Mouse (Mus musculus) mature B cell (primary cell): ENCODE results near the gene Lsr.
"Not testable (repeated sequence)": the region's sequence is repeated elsewhere in the genome, so short reads cannot be mapped to it uniquely, and the experiment has no call there.

Source experiments
- in situ Hi-C: fragments of 300-500 bp; cut with MboI; formaldehyde crosslinking; loops from 2 replicates; pipeline ENCODE4 v1.14.3; 2019

The Lsr gene

DNA sequence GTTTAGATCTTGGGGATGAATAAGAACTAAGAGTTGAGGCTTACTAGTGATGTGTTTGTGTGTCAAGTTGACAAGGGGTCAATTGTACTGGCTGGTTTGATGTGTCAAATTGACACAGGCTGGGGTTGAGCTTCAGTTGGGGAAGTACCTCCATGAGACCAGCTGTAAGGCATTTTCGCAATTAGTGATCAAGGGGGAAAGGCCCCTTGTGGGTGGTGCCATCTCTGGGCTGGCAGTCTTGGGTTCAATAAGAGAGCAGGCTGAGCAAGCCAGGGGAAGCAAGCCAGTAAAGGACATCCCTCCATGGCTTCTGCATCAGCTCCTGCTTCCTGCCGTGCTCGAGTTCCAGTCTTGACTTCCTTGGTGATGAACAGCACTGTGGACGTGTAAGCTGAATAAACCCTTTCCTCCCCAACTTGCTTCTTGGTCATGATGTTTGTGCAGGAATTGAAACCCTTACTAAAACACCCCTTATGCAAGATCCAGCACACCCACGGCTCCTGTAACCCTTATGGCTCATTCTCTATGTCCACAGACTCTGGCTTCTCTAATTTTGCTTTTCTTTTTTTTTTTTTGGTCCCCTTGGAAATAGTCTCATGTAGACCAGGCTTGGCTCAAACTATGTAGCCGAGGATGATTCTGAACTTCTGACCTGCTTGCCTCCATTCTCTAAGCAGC, 37.7 kb downstream of the Lsr start:
- in situ Hi-C loops, result not testable (repeated sequence)

DNA sequence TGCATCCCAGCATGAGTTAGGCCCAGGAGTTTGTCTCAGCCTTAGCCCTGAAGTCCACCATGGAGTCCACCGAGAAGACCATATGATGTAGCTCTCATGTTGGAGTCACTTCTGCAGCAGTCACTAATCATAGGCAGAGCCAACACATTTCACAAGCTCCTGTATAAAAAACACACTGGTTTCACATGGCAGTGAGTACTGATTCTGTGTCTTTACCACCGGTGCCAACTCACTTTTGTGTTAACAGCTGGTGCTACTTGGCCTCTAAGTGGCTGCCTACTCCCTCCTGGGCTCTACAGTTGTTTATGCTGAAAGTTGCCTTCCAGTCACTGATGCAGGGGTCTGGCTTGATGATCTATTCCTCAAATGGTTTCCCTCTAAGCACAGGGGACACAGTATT, 48.7 kb downstream of the Lsr start, which contains the start of gene Hamp2:
Hamp2 (minus strand) TSS at position 101 of the 400 bp plus-strand sequence.
- in situ Hi-C loops, result not testable (repeated sequence)

DNA sequence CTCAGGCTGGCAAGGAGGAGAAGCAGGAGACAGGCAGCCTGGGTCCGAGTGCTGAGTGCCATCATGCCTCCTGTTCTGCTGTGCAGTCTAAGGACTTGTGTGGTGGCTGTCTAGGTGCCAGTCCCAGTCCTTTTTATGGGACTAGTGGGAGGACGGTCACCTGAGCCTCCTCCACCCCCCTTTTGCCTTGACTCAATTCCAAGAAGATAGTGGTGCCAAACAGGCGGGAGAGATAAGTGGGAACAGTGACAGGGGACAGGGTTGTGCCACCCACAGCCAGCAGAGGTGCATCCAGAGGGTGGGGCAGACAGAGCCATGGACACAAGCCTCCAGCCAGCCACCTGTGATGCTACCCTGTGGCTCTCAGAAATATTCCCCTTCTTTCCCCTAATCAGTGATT, 49.2 kb downstream of the Lsr start:
- in situ Hi-C loops, result no loop called here

DNA sequence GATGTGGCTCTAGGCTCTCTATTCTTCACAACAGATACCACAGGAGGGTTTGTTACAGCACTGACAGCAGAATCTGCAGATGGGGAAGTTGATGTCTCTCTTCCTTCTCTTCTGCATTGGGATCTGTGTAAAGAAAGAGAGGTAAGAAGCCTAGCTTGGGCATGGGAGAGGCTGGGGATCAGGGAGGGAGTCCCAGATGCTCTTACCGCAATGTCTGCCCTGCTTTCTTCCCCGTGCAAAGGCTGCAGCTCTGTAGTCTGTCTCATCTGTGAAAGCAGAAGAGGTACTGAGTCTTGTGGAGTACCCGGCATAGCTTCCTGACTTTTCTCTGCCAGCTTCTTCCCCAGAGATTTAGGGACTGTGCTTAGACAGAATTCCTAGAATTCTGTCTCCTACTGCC, 50.8 kb downstream of the Lsr start:
- in situ Hi-C loops, result not testable (repeated sequence)

DNA sequence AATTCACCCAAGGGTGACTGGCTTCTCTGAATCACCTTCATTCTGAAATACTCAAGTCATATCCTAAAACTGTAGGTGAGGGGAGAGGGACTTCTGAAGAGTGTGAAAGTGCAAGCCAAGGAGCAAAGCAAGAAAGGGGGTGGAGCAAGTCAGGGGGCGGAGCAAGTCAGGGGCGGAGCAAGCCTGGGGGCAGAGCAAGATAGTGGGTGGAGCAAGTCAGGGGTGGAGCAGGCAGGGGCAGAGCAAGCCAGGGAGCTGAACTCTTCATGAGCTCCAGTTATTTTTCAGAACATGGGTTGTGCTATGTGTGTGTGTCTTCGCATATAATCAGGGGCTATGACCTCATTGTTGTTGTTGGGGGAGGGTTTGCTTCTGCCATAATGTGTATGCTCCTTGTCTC, 53.0 kb downstream of the Lsr start:
- in situ Hi-C loops, result no loop called here

DNA sequence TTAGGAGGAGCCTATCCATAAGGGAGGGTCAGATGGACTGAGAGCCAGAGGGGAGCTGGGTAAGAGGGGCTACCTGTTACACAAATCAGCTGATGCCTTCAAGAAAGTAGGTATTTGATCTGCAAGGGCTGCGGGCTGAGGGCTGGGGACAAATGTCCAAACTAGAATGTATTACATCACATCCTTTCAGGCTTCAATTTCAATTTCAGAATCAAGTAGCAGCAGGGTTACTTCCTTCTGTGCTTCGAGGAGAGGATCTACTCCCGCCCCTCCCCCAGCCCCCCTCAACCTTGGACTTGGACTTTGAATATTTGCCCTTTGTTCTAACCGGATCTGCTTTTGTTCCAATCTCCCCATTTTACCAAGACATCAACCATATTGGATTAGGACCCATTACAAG, 56.0 kb downstream of the Lsr start:
- in situ Hi-C loops, result no loop called here

DNA sequence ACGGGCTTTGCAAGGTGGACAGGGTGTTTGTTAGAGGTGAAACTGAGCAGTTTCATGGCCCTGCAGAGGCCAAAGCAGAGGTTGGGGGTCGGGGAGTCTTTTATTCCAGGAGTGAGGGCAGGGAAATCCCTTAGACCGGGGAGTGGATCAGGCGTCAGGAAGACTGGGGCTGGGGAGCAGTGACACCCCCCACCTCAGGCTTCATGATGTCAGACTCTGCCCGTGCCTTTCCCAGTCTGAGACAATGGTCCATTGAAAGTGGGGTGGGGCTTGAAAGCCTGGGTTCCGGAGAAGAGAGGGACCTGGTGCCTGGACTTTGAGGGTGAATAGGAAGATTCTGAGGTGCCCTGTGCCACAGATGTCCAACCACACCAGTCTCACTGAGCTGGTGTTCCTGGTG, 56.6 kb downstream of the Lsr start:
- in situ Hi-C loops, result no loop called here

DNA sequence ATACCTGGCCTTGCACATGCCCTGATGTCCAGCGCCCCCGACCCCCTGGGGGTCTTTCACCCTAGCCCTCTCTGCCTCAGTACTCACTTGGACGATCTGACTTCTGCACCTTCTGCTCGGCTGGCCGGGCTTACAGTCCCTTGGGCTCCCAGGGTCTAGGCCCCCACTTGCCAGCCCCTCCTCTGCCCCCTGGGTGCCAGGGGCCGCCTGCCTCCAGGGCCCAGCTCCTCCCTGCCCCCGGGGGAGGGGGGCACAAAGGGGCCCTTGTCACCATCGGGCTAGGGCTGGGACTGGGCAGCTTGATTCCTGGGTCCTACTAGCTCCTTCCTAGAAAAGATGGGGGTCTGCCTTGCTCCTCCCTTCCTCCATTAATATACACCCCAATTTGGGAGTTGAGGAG, 58.5 kb downstream of the Lsr start, which contains the start of gene Mag:
Mag (minus strand) TSS at position 142 of the 400 bp plus-strand sequence.
- in situ Hi-C loops, result no loop called here

DNA sequence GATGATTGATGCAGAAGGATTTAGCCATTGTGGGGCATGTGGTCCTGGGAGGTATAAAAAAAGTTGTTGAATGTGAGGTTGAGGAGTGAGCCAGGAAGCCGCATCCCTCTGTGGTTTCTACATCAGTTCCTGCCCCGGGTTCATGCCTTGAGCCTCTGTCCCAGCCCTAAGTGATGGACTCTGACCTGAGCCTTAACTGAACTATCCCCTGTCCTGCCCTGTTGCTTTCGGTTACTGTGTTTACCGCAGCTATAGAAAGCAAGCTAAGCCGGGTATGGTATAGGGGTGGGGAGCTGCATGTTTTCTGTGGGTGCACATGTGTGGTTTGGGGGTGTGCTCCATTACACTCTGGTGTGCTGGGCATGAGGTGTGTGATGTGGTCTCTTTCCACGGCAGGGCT, 63.5 kb downstream of the Lsr start:
- in situ Hi-C loops, result no loop called here

DNA sequence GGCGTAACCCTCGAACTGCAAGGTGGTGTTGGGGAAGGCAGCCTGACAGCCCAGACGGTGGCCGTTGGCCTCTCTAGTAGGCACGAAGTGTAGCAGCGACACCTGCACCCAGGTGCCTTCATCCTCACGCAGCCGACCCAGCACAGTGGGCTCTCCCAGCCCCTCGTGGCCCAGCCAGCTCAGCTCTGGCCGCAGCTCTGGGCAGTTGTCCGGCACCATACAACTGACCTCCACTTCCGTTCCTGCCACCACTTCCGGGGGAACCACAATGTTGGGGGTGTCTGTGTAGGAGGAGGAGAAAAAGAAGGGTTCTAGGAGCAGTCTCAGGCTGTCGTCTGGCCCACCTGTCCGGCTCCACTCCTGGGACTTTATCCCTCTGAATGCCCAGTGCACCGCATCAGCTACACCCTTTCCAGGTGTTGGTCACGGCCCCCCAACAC, 64.3 kb downstream of the Lsr start:
- in situ Hi-C loops, result no loop called here

DNA sequence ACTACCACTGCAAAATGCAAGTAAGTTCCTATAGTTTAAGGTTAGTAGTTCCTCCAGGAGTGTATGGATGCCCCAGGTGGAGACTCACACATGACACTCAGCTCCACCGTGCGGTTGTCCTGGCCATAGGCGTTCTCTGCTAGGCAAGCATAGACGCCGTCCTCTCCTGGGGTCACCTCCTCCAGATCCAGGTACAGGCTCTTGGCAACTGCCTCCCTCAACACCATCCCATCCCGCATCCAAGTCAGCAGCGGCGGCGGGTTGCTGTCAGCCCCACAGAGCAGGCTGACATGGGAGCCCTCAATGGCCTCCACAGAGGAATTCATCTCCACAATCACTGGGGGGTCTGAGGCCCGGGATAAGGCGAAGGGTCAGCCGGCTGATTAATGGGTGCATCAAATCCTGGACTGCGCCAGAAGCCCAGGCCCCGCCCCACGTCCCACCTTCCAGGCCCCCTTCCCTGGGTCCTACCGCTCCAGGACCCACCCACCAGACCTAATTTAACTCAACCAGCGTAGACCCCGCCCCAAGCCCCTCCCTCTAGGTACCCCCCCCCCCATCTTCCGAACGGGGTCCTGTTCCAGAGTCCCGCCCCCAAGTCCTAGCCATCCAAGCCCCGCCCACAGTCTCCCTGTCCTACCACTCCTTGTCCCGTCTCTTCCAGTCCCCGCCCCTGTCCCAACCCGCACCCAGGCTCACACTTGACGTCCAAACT, 64.8 kb downstream of the Lsr start:
- in situ Hi-C loops, result no loop called here
